Mouse (Mus musculus) forebrain, postnatal 0 days (tissue): Measurements from ENCODE around the gene Rab3ip. TPM values are rescaled to one million over a fixed set of nuclear protein-coding genes. Genes with fewer than 3 reads are reported as not detected.

Experiments
- ATAC-seq: fragments of 200-750 bp; cut with Nextera tagmentation; 2 replicates; pipeline ENCODE4 v1.8.0; 2017; ENCODE audit warnings: mild to moderate bottlenecking, moderate library complexity
- DNase-seq: peaks from one replicate; pipeline ENCODE4 v3.0.0-alpha.2; 2015
- H3K27ac ChIP-seq: fragments of 300-500 bp; sonication (generic); 2 replicates; pipeline ENCODE4 v1.5.1; 2014; ENCODE audit warnings: low read depth, mild to moderate bottlenecking, antibody characterized with exemption, low read length, moderate library complexity, mixed read lengths
- H3K27me3 ChIP-seq: fragments of 300-500 bp; sonication (generic); 2 replicates; pipeline ENCODE4 v1.6.1; 2014; ENCODE audit warnings: mild to moderate bottlenecking, low read length, mixed read lengths; ENCODE audit not compliant: insufficient read depth
- H3K36me3 ChIP-seq: fragments of 300-500 bp; sonication (generic); 2 replicates; pipeline ENCODE4 v1.6.1; 2014; ENCODE audit warnings: mild to moderate bottlenecking, moderate library complexity; ENCODE audit not compliant: insufficient read depth
- H3K4me1 ChIP-seq: fragments of 300-500 bp; sonication (generic); 2 replicates; pipeline ENCODE4 v1.6.1; 2014; ENCODE audit warnings: antibody characterized with exemption; ENCODE audit not compliant: insufficient read depth
- H3K4me2 ChIP-seq: fragments of 300-500 bp; sonication (generic); 2 replicates; pipeline ENCODE4 v1.6.1; 2014; ENCODE audit warnings: low read depth, mild to moderate bottlenecking, moderate library complexity
- H3K4me3 ChIP-seq: fragments of 300-500 bp; sonication (generic); 2 replicates; pipeline ENCODE4 v1.5.1; 2014; ENCODE audit warnings: low read depth, low read length, mixed read lengths
- H3K9ac ChIP-seq: fragments of 300-500 bp; sonication (generic); 2 replicates; pipeline ENCODE4 v1.6.1; 2014; ENCODE audit warnings: mild to moderate bottlenecking
- H3K9me3 ChIP-seq: fragments of 300-500 bp; sonication (generic); 2 replicates; pipeline ENCODE4 v1.6.1; 2016; ENCODE audit warnings: low read length
- CTCF ChIP-seq: sonication (generic); IDR thresholded peaks from 2 replicates; pipeline ENCODE4 v1.5.1; 2016; ENCODE audit warnings: antibody characterized with exemption, control low read depth, low read depth
- whole genome bisulfite sequencing: fragments of 180-500 bp; shearing (Covaris S2); extraction: QIAGEN DNeasy Blood & Tissue Kit; methylation state at CpG from one replicate; pipeline ENCODE4 v1.1.7; 2014; 5-methylcytosine and 5-hydroxymethylcytosine counted together
- polyA plus RNA-seq: library from polyadenylated mRNA; unstranded; fragments of >200 nt; fragmentation: Nextera tagmentation; extraction: Ambion mirVana; gene quantifications from 2 replicates; pipeline ENCODE4 v1.2.1, GENCODE M21; 2015
- total RNA-seq: library from RNA; depleted of rRNA; stranded (reverse); fragments of >200 nt; gene quantifications from 2 replicates; pipeline ENCODE4 v1.2.3, GENCODE M21; 2014

Gene Rab3ip
- total and polyA plus RNA-seq, 2 experiments from 2014 or later, result 41.8 to 125 TPM

DNA sequence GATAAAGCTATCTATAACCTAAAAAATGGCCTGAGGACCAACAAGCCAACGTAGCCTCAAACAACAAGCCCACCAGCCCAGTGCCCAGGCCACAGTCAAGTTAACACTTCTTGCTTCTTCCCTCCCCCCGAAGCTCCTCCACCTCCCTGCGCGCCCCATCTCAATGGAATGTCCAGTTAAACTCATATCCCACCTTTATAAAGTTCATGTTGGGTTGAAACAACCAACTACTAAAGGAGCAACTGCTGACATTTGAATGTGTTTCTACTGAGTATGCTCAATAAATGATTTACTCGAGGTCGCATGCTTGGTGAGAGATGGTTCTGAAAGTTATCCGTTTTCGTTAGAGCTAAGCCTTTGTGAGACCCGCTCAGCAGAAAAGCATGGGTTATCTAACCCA is 2.2 kb downstream of the Rab3ip start:
- H3K4me3 ChIP-seq, result no peak overlapping the region
- no peak for TF ChIP-seq CTCF
- no peak for ATAC-seq

GRCm38 (mm10) chr10:116944940-116945339 is 5.6 kb downstream of the Rab3ip start:
- TF ChIP-seq CTCF, result no peak
- 83% methylated on average over 10 of the region's 10 CpGs for WGBS
- Histone ChIP-seq H3K27ac (no peak overlapping the region), H3K9me3 (no peaks in the 10 kb centered on the region), H3K36me3 (peaks cover 6% of the 10 kb centered on the region), H3K4me2 (no peak overlapping the region), H3K9ac (no peak overlapping the region), H3K4me1 (peaks cover 5% of the 10 kb centered on the region; the same call in 1 of the 2 replicates), H3K4me3 (no peak overlapping the region), H3K27me3 (no peaks in the 10 kb centered on the region)
- ATAC-seq, result no peak
- no peak for DNase-seq

More for the DNA sequence above, 2.2 kb downstream of the Rab3ip start:
- no peaks in the 10 kb centered on the region for H3K36me3 ChIP-seq
- H3K27me3 ChIP-seq, result no peaks in the 10 kb centered on the region
- H3K9ac ChIP-seq, result 0 out of 2 replicates have a peak overlapping the region, but pooled peaks have one; percentile 62
- peaks cover 8% of the 10 kb centered on the region for H3K4me1 ChIP-seq
- no peak for DNase-seq
- H3K27ac ChIP-seq, result no peak overlapping the region
- no peaks in the 10 kb centered on the region for H3K9me3 ChIP-seq
- 83% methylated on average over 9 of the region's 9 CpGs for WGBS
- peak overlapping the region; percentile 74 for H3K4me2 ChIP-seq

DNA sequence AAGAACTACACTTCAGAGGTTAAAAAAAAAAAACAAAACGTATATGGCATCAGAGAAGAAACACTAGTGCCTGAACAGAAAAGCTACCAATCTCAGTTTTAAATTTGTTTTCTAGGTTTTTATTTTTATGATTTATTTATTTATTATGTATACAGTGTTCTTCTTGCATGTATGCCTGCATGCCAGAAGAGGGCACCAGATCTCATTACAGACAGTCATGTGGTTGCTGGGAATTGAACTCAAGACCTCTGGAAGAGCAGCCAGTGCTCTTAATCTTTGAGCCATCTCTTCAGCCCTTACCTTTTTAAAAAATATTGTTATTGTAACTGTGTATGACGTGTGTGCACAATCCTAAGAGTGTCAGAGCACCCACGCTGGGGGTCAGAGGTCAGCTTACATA is 6.4 kb downstream of the Rab3ip start:
- no peak overlapping the region for H3K9ac ChIP-seq
- H3K4me1 ChIP-seq, result peaks cover 5% of the 10 kb centered on the region; the same call in 1 of the 2 replicates
- no peak overlapping the region for H3K27ac ChIP-seq
- ATAC-seq (no peak), DNase-seq (no peak)
- 92% methylated on average over 3 of the region's 3 CpGs for WGBS
- peaks cover 8% of the 10 kb centered on the region for H3K36me3 ChIP-seq
- H3K4me3 ChIP-seq, result no peak overlapping the region
- TF ChIP-seq CTCF, result peak; percentile 41
- no peaks in the 10 kb centered on the region for H3K27me3 ChIP-seq
- H3K4me2 ChIP-seq, result no peak overlapping the region
- H3K9me3 ChIP-seq, result no peaks in the 10 kb centered on the region

GRCm38 (mm10) chr10:116943025-116943424 is 7.5 kb downstream of the Rab3ip start:
- ATAC-seq, result no peak
- WGBS, result 95% methylated on average over 6 of the region's 6 CpGs
- no peak for DNase-seq

GRCm38 (mm10) chr10:116935028-116935427 is 15.5 kb downstream of the Rab3ip start:
- DNase-seq, result no peak
- Histone ChIP-seq H3K36me3 (peaks cover 38% of the 10 kb centered on the region), H3K9ac (no peak overlapping the region), H3K27ac (no peak overlapping the region), H3K4me3 (no peak overlapping the region), H3K9me3 (no peaks in the 10 kb centered on the region), H3K4me1 (no peaks in the 10 kb centered on the region), H3K27me3 (no peaks in the 10 kb centered on the region), H3K4me2 (no peak overlapping the region)
- no peak for ATAC-seq
- 58% methylated on average over 12 of the region's 12 CpGs for WGBS
- no peak for TF ChIP-seq CTCF

More at GRCm38 (mm10) chr10:116943025-116943424, 7.5 kb downstream of the Rab3ip start:
- peak; percentile 38; the same call in 1 of the 2 replicates for TF ChIP-seq CTCF
- H3K27me3 ChIP-seq, result no peaks in the 10 kb centered on the region
- H3K9me3 ChIP-seq, result no peaks in the 10 kb centered on the region
- no peaks in the 10 kb centered on the region for H3K4me1 ChIP-seq
- no peak overlapping the region for H3K27ac ChIP-seq
- H3K36me3 ChIP-seq, result peaks cover 19% of the 10 kb centered on the region
- H3K9ac ChIP-seq, result no peak overlapping the region
- H3K4me3 ChIP-seq, result no peak overlapping the region
- no peak overlapping the region for H3K4me2 ChIP-seq

DNA sequence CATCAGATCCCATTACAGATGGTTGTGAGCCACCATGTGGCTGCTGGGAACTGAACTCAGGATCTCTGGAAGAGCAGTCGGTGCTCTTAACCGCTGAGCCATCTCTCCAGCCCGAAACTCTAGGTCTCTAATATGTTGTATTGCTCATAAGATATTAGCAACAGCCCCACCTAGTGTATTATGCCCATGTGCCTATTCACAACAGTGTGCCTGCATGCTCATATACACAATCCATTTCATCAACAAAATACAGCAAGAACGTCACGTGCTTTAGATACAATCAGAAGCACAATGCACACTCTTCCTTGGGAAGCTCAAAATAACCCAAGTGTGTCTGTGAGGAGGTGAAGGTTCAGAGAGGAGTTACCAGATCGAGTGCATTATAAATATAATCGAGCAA is 16.8 kb downstream of the Rab3ip start:
- Histone ChIP-seq H3K36me3 (peaks cover 33% of the 10 kb centered on the region), H3K9me3 (no peaks in the 10 kb centered on the region), H3K27ac (no peak overlapping the region), H3K4me3 (no peak overlapping the region), H3K4me1 (no peaks in the 10 kb centered on the region), H3K4me2 (no peak overlapping the region), H3K27me3 (no peaks in the 10 kb centered on the region), H3K9ac (no peak overlapping the region)
- TF ChIP-seq CTCF, result no peak
- no peak for ATAC-seq
- WGBS, result 90% methylated on average over 7 of the region's 7 CpGs
- no peak for DNase-seq

GRCm38 (mm10) chr10:116932418-116932817 is 18.2 kb downstream of the Rab3ip start:
- TF ChIP-seq CTCF, result no peak
- ATAC-seq, result no peak

More at GRCm38 (mm10) chr10:116932418-116932817, 18.2 kb downstream of the Rab3ip start:
- no peak overlapping the region for H3K27ac ChIP-seq
- H3K9me3 ChIP-seq, result no peaks in the 10 kb centered on the region
- H3K9ac ChIP-seq, result no peak overlapping the region
- H3K36me3 ChIP-seq, result peaks cover 21% of the 10 kb centered on the region
- no peak overlapping the region for H3K4me2 ChIP-seq
- no peaks in the 10 kb centered on the region for H3K27me3 ChIP-seq
- no peak for DNase-seq
- WGBS, result 87% methylated on average over 13 of the region's 13 CpGs
- no peaks in the 10 kb centered on the region for H3K4me1 ChIP-seq
- no peak overlapping the region for H3K4me3 ChIP-seq
